1 mouse cellular context compared by ENCODE assay signal in the genomic region with DNA sequence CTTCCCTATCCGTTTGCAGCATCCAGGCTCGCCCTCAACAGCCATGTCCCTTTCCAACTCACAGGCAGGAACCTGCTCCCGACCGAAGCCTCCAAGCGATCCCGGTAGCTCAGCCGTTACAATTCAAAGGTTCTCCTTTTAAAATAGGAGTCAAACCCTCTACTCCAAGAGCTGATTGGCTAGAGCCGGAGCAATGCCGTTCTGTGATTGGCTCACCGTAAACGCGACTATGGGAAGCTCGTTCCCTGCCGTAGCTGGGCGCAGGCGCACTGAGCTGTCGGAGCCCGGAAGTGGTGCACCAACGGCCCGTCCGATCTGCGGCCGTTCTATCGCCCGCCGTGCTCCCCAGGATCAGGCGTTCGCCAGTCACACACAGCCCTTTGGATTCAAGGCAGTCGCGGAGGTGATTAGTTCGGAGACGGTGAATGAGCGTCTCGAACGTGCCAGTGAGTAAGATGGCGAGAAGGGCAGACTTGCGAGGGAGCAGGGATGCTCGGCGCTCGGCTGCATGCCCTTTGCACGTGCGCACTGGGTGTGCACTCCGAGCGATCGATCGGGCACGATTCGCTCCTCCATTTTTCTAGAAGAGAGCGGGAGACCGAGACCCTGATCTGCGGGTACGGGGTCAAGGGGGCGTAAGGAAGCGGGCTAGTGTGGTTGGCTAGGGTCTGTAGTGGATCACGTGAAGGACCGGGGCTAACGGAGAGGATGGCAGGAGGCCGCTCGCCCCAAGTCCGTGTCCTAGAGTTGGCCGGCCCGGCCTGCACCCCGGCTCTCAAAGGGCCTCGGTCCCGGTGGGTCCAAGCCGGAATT.
TF ChIP-seq lines count a peak whose summit lies in the region.

Aurka (minus strand) TSS at position 125 of the 813 bp plus-strand sequence.
Cstf1 (plus strand) TSS at position 271 of the 813 bp plus-strand sequence.

TF ChIP-seq in CH12.LX, 34 proteins besides CTCF, POLR2A, EP300 and RAD21 (continued from another document):
- TF ChIP-seq GABPA (IDR thresholded peaks at IDR 0.05; ENCODE audit: insufficient replicate concordance, low read depth, low read length) (peak; percentile 39; the same call in 1 of the 2 replicates), PAX5 (IDR thresholded peaks at IDR 0.05; ENCODE audit: low read length) (no peak), TBP (conservative IDR thresholded peaks at IDR 0.05; ENCODE audit: low read depth, low read length) (peak; percentile 82), RCOR1 (conservative IDR thresholded peaks at IDR 0.05; ENCODE audit: low read depth, low read length) (peak; percentile 87; the same call in 1 of the 2 replicates), HCFC1 (IDR thresholded peaks at IDR 0.05; ENCODE audit: low read depth, low read length) (peak; percentile 97), ZNF384 (IDR thresholded peaks at IDR 0.05; ENCODE audit: low read depth, low read length) (no peak), MEF2A (IDR thresholded peaks at IDR 0.05; ENCODE audit: borderline replicate concordance, low read depth, low read length) (peak; percentile 68), ZKSCAN1 (IDR thresholded peaks at IDR 0.05; ENCODE audit: borderline replicate concordance, low read depth, low read length) (no peak), POLR2AphosphoS2 (IDR thresholded peaks at IDR 0.05; ENCODE audit: low read depth, low read length) (no peak), E2F4 (IDR thresholded peaks at IDR 0.05; ENCODE audit: insufficient replicate concordance, low read depth, low read length) (0 out of 2 replicates have a peak, but pooled peaks have one; percentile 57), SMC3 (IDR thresholded peaks at IDR 0.05; ENCODE audit: low read depth, low read length) (no peak), ZMIZ1 (IDR thresholded peaks at IDR 0.05; ENCODE audit: low read depth, low read length) (peak; percentile 83), MXI1 (IDR thresholded peaks at IDR 0.05; ENCODE audit: low read depth, low read length) (peak; percentile 97), NELFE (IDR thresholded peaks at IDR 0.05; ENCODE audit: low read depth, low read length) (peak; percentile 66), TCF12 (IDR thresholded peaks at IDR 0.05; ENCODE audit: low read depth, low read length) (peak; percentile 83), MAX (IDR thresholded peaks at IDR 0.05; ENCODE audit: low read length) (peak; percentile 99), JUN (IDR thresholded peaks at IDR 0.05; ENCODE audit: insufficient read depth, low read depth, low read length) (no peak; the same call in 1 of the 2 replicates), ETS1 (conservative IDR thresholded peaks at IDR 0.05; ENCODE audit: low read depth, low read length) (peak; percentile 47; the same call in 1 of the 2 replicates), BHLHE40 (IDR thresholded peaks at IDR 0.05; ENCODE audit: low read depth, low read length) (peak; percentile 100), UBTF (IDR thresholded peaks at IDR 0.05; ENCODE audit: low read depth, low read length) (0 out of 2 replicates have a peak, but pooled peaks have one; percentile 26), IRF4 (IDR thresholded peaks at IDR 0.05; ENCODE audit: low read depth, low read length) (peak; percentile 68), USF1 (IDR thresholded peaks at IDR 0.05; ENCODE audit: low read depth, low read length) (peak; percentile 72), USF2 (conservative IDR thresholded peaks at IDR 0.05; ENCODE audit: low read depth, low read length) (peak; percentile 21; the same call in 1 of the 2 replicates), MAZ (IDR thresholded peaks at IDR 0.05; ENCODE audit: low read depth, low read length) (0 out of 2 replicates have a peak, but pooled peaks have one; percentile 39), MAFK (IDR thresholded peaks at IDR 0.05; ENCODE audit: insufficient replicate concordance, low read length) (no peak), MYC (IDR thresholded peaks at IDR 0.05; ENCODE audit: low read depth, low read length) (peak; percentile 99), KAT2A (IDR thresholded peaks at IDR 0.05; ENCODE audit: insufficient replicate concordance, low read length) (peak; percentile 91), SIN3A (IDR thresholded peaks at IDR 0.05; ENCODE audit: low read length) (peak; percentile 96)
